Mouse (Mus musculus): ENCODE results near the gene Recql.
"Not testable (repeated sequence)": the region's sequence is repeated elsewhere in the genome, so short reads cannot be mapped to it uniquely, and the experiment has no call there.

Recql gene

GRCm38 (mm10) chr6:142365742-142366472, 21.0 kb downstream of the Recql start:
- DNase-seq (ENCODE audit: inconsistent ontology term): peak; percentile 62

- no peak for DNase-seq (ENCODE audit: inconsistent ontology term)
These were observed 23.8 kb downstream of the Recql start for GRCm38 (mm10) chr6:142363019-142363576.

- no peak for DNase-seq (ENCODE audit: inconsistent ontology term)
These were observed 24.9 kb downstream of the Recql start for GRCm38 (mm10) chr6:142362036-142362435.

GRCm38 (mm10) chr6:142357106-142357505, 29.8 kb downstream of the Recql start:
- DNase-seq (ENCODE audit: inconsistent ontology term): no peak

- not testable (repeated sequence) for DNase-seq (ENCODE audit: inconsistent ontology term)
These were observed 34.8 kb downstream of the Recql start for GRCm38 (mm10) chr6:142352099-142352498.

GRCm38 (mm10) chr6:142347431-142348385, 39.2 kb downstream of the Recql start:
- DNase-seq (ENCODE audit: inconsistent ontology term): no peak

GRCm38 (mm10) chr6:142346181-142347110, 40.4 kb downstream of the Recql start:
- peak; percentile 63 for DNase-seq (ENCODE audit: inconsistent ontology term)

- peak; percentile 95 for DNase-seq (ENCODE audit: inconsistent ontology term)
These were observed 41.3 kb downstream of the Recql start, which contains the start of gene Pyroxd1 for GRCm38 (mm10) chr6:142345440-142346038. Pyroxd1 (plus strand) TSS chr6:142345654.

GRCm38 (mm10) chr6:142343561-142343960, 43.3 kb downstream of the Recql start:
- DNase-seq (ENCODE audit: inconsistent ontology term): peak; percentile 24

- peak; percentile 68 for DNase-seq (ENCODE audit: inconsistent ontology term)
These were observed 47.3 kb downstream of the Recql start for GRCm38 (mm10) chr6:142339576-142339975.

- DNase-seq (ENCODE audit: inconsistent ontology term): peak; percentile 94
These were observed 47.9 kb downstream of the Recql start for GRCm38 (mm10) chr6:142338961-142339360.

GRCm38 (mm10) chr6:142329201-142329600, 57.7 kb downstream of the Recql start:
- DNase-seq (ENCODE audit: inconsistent ontology term): no peak

- DNase-seq (ENCODE audit: inconsistent ontology term): no peak
These were observed 60.3 kb downstream of the Recql start for GRCm38 (mm10) chr6:142326598-142326997.

GRCm38 (mm10) chr6:142322881-142323280, 64.0 kb downstream of the Recql start, which contains the start of gene Slco1a5:
Slco1a5 (minus strand) TSS chr6:142322981.
- DNase-seq (ENCODE audit: inconsistent ontology term): no peak

- no peak for DNase-seq (ENCODE audit: inconsistent ontology term)
These were observed 69.8 kb downstream of the Recql start for GRCm38 (mm10) chr6:142317106-142317505.

GRCm38 (mm10) chr6:142314285-142314684, 72.6 kb downstream of the Recql start:
- no peak for DNase-seq (ENCODE audit: inconsistent ontology term)

GRCm38 (mm10) chr6:142305076-142305475, 81.8 kb downstream of the Recql start:
- DNase-seq (ENCODE audit: inconsistent ontology term): no peak
